Mouse (Mus musculus) myocyte (in vitro differentiated cells): Measurements from ENCODE around the gene Pdap1. TPM values are rescaled to one million over a fixed set of nuclear protein-coding genes. Genes with fewer than 3 reads are reported as not detected.

ENCODE experiments used
- H3K27me3 ChIP-seq: one replicate; pipeline ENCODE4 v1.6.1; 2011; ENCODE audit not compliant: control insufficient read depth, insufficient read depth, insufficient read length
- H3K36me3 ChIP-seq: one replicate; pipeline ENCODE4 v1.6.1; 2011; ENCODE audit not compliant: control insufficient read depth, insufficient read depth
- H3K4me2 ChIP-seq: one replicate; pipeline ENCODE4 v1.6.1; 2011; ENCODE audit warnings: low read depth, control low read depth
- H3K4me3 ChIP-seq: one replicate; pipeline ENCODE4 v1.5.1; 2011; ENCODE audit warnings: mild to moderate bottlenecking, control low read depth, moderate library complexity
- H3K79me2 ChIP-seq: one replicate; pipeline ENCODE4 v1.6.1; 2011; ENCODE audit not compliant: control insufficient read depth, insufficient read depth
- H3ac ChIP-seq: one replicate; pipeline ENCODE4 v1.6.1; 2011; ENCODE audit not compliant: control insufficient read depth, insufficient read length
- CEBPB ChIP-seq: IDR thresholded peaks from 2 replicates; pipeline ENCODE4 v1.6.1; 2011; ENCODE audit warnings: mild to moderate bottlenecking, moderate library complexity; ENCODE audit not compliant: poor library complexity, insufficient read depth, severe bottlenecking
- E2F4 ChIP-seq: IDR thresholded peaks from one replicate; pipeline ENCODE4 v1.6.1; 2011; ENCODE audit warnings: mild to moderate bottlenecking, control low read depth, moderate library complexity; ENCODE audit not compliant: insufficient read depth
- MAX ChIP-seq: IDR thresholded peaks from one replicate; pipeline ENCODE4 v1.6.1; 2011; ENCODE audit warnings: low read depth, mild to moderate bottlenecking, control low read depth
- MYOD1 ChIP-seq, 3 experiments: IDR thresholded peaks; one replicate each; pipeline ENCODE4 v1.6.1; 2011; ENCODE audit warnings: control low read depth in 2 of 3, low read depth in 2 of 3, mild to moderate bottlenecking in 2 of 3, moderate library complexity in 1 of 3; ENCODE audit not compliant: insufficient read length in 2 of 3, control insufficient read depth in 1 of 3
- MYOG ChIP-seq, 3 experiments: IDR thresholded peaks; one replicate each; pipeline ENCODE4 v1.6.1; 2011; ENCODE audit warnings: control low read depth in 2 of 3, low read depth in 2 of 3, mild to moderate bottlenecking in 2 of 3; ENCODE audit not compliant: insufficient read length in 2 of 3, control insufficient read depth in 1 of 3, insufficient read depth in 1 of 3
- POLR2A ChIP-seq: IDR thresholded peaks from one replicate; pipeline ENCODE4 v1.6.1; 2011; ENCODE audit warnings: low read depth, mild to moderate bottlenecking, control low read depth, moderate library complexity; ENCODE audit not compliant: insufficient read length
- POLR2AphosphoS2 ChIP-seq: IDR thresholded peaks from one replicate; pipeline ENCODE4 v1.6.1; 2011; ENCODE audit warnings: low read depth, control low read depth; ENCODE audit not compliant: insufficient read length
- REST ChIP-seq: IDR thresholded peaks from one replicate; pipeline ENCODE4 v1.6.1; 2011; ENCODE audit warnings: mild to moderate bottlenecking, control low read depth, moderate library complexity; ENCODE audit not compliant: insufficient read depth, insufficient read length
- SRF ChIP-seq: IDR thresholded peaks from one replicate; pipeline ENCODE4 v1.6.1; 2011; ENCODE audit warnings: low read depth; ENCODE audit not compliant: control insufficient read depth, insufficient read length
- TCF12 ChIP-seq: IDR thresholded peaks from one replicate; pipeline ENCODE4 v1.6.1; 2011; ENCODE audit warnings: mild to moderate bottlenecking, control low read depth; ENCODE audit not compliant: poor library complexity, insufficient read depth, severe bottlenecking
- TCF3 ChIP-seq: IDR thresholded peaks from one replicate; pipeline ENCODE4 v1.6.1; 2011; ENCODE audit warnings: low read depth, control low read depth; ENCODE audit not compliant: insufficient read length
- USF1 ChIP-seq: IDR thresholded peaks from one replicate; pipeline ENCODE4 v1.6.1; 2011; ENCODE audit warnings: low read depth, mild to moderate bottlenecking, control low read depth, moderate library complexity
- polyA plus RNA-seq: library from polyadenylated mRNA; unstranded; fragments of >200 nt; fragmentation: generic; extraction: Trizol; gene quantifications from one replicate; pipeline ENCODE4 v1.2.1, GENCODE M21; 2012; ENCODE audit warnings: missing spikeins

The Pdap1 gene
- polyA plus RNA-seq, 1 experiment, result 98.9 TPM

DNA sequence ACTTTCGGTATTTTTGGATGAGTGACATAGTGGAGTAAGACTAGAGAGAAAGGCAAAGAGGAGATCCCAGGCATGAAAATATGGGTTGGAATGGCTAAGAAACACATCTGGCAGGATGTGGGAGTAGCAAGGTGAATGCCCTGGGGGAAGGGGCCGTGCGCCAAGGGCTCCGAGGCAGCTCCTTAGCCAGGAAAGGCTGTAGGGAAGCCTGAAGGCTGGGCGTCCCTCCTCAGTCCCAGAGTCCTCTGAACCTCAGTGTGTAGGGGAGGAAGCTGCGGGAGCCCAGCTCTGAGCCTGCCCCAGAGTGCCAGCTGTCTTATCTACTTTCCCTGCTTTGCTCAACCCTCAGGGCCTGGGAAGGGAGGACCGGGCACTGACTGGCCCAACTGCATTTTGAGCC, 19.1 kb downstream of the Pdap1 start:
- no peak for TF ChIP-seq MYOD1 (IDR thresholded peaks at IDR 0.05; ENCODE audit: control insufficient read depth in 1 of 3, insufficient read length in 2 of 3, low read depth in 2 of 3)
- no peak for TF ChIP-seq CEBPB
- no peak for TF ChIP-seq TCF3
- no peak for TF ChIP-seq USF1
- TF ChIP-seq MYOG (IDR thresholded peaks at IDR 0.05; ENCODE audit: control insufficient read depth in 1 of 3, insufficient read depth in 1 of 3, insufficient read length in 2 of 3, low read depth in 2 of 3), result no peak
- TF ChIP-seq POLR2AphosphoS2, result no peak
- no peak for TF ChIP-seq POLR2A
- TF ChIP-seq SRF, result no peak
- TF ChIP-seq E2F4, result no peak
- TF ChIP-seq TCF12, result no peak
- TF ChIP-seq REST, result no peak
- TF ChIP-seq MAX, result no peak
- no peak overlapping the region for H3K4me2 ChIP-seq
- H3K36me3 ChIP-seq, result peaks cover 21% of the 10 kb centered on the region
- no peak overlapping the region for H3K4me3 ChIP-seq
- H3K27me3 ChIP-seq, result no peaks in the 10 kb centered on the region
- H3K79me2 ChIP-seq, result peaks cover 57% of the 10 kb centered on the region
- H3ac ChIP-seq, result no peak overlapping the region

DNA sequence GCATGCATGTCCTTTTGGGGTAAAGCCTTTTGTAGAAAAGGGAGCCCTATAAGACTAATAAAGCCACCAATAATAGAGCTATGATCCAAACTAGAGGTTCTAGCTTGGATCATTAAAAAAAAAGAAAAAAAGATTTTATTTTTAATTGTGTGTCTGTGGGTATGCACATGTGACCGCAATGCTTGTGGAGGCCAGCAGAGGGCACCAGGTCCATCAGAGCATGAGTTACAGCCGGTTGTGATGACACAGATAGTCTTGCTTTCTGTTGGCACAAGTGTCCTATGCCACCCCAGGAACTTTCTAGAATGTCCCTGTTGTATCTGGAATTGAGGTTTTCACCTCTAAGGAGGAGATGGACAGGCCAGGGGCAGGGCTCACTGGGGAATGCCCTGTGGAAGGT, 20.7 kb downstream of the Pdap1 start:
- no peak overlapping the region for H3ac ChIP-seq
- H3K36me3 ChIP-seq, result peaks cover 10% of the 10 kb centered on the region
- peak; percentile 28 for TF ChIP-seq USF1
- TF ChIP-seq TCF12, result no peak
- no peak for TF ChIP-seq REST
- TF ChIP-seq MYOD1 (IDR thresholded peaks at IDR 0.05; ENCODE audit: control insufficient read depth in 1 of 3, insufficient read length in 2 of 3, low read depth in 2 of 3), result no peak
- no peak overlapping the region for H3K4me2 ChIP-seq
- H3K79me2 ChIP-seq, result peaks cover 66% of the 10 kb centered on the region
- H3K27me3 ChIP-seq, result no peaks in the 10 kb centered on the region
- no peak overlapping the region for H3K4me3 ChIP-seq

DNA sequence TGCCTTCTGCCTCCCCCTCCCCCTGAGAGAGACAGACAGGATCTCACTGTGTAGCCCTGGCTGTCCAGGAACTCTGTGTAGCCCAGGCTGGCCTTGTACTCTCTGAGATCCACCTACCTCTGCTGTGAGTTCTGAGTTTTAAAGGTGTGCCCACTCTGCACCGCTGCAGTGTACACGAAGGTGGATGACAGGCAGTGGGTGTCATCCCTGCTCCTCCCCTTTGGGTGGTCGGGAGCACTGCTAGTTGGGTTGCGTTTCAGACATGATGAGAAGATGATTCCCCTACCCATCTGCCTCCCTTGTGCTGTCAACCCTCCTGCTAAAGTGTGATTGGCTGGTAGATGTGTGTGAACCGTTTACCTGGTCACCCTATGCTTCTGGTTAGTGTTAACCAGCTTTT, 21.6 kb downstream of the Pdap1 start:
- H3K27me3 ChIP-seq, result no peaks in the 10 kb centered on the region
- TF ChIP-seq CEBPB (no peak), TCF12 (no peak), E2F4 (no peak), TCF3 (no peak), POLR2AphosphoS2 (no peak), POLR2A (no peak), USF1 (no peak), REST (no peak), SRF (no peak), MYOD1 (IDR thresholded peaks at IDR 0.05; ENCODE audit: control insufficient read depth in 1 of 3, insufficient read length in 2 of 3, low read depth in 2 of 3) (no peak), MYOG (IDR thresholded peaks at IDR 0.05; ENCODE audit: control insufficient read depth in 1 of 3, insufficient read depth in 1 of 3, insufficient read length in 2 of 3, low read depth in 2 of 3) (no peak)
- no peak overlapping the region for H3K4me2 ChIP-seq
- H3K79me2 ChIP-seq, result peaks cover 68% of the 10 kb centered on the region
- peaks cover 3% of the 10 kb centered on the region for H3K36me3 ChIP-seq
- H3ac ChIP-seq, result no peak overlapping the region
- no peak overlapping the region for H3K4me3 ChIP-seq

DNA sequence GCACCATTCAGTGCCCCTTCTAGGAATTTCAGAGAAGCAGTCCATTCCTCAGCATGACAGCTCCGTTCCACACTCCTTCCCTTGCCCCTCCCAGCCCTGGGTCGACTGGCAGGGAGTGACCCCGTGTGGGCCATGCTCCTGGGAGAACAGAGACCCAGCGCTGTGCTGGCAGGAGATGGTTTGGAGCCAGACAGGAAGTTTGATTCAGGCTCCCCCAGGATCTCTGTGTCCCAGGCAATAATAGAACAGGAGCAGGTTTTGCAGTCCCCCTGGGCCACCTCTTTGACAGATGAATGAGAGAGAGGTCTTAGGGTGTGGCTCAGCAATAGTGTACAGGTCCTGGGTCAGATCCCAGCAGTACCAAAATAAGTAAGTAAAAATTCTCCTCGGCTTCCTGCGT, 22.0 kb downstream of the Pdap1 start:
- Histone ChIP-seq H3K36me3 (peaks cover under 1% of the 10 kb centered on the region), H3K4me3 (no peak overlapping the region), H3K79me2 (peaks cover 68% of the 10 kb centered on the region), H3K27me3 (no peaks in the 10 kb centered on the region), H3ac (no peak overlapping the region), H3K4me2 (no peak overlapping the region)
- TF ChIP-seq POLR2A (no peak), REST (no peak), SRF (no peak), USF1 (no peak), POLR2AphosphoS2 (no peak), MYOD1 (IDR thresholded peaks at IDR 0.05; ENCODE audit: control insufficient read depth in 1 of 3, insufficient read length in 2 of 3, low read depth in 2 of 3) (no peak), TCF3 (no peak), TCF12 (no peak), CEBPB (no peak), MYOG (IDR thresholded peaks at IDR 0.05; ENCODE audit: control insufficient read depth in 1 of 3, insufficient read depth in 1 of 3, insufficient read length in 2 of 3, low read depth in 2 of 3) (no peak), E2F4 (no peak), MAX (no peak)

DNA sequence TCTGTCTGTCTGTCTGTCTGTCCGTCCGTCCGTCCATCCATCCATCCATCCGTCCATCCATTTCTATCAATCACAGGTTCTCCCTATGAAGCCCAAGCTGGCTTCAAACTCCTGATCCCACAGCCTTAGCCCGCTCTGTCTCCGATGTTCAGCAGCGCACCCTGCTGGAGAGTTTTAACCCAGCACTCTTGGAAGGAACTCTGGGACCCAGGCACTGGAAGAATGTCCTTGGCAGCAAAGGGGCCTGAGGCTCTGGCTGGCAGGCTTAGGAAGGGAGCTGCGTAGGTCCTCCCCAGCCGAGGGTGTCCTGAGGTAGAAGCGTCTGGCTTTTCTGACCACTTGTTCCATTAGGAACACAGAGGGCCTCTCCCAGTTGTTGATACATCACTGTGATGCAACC, 23.1 kb downstream of the Pdap1 start:
- no peak overlapping the region for H3ac ChIP-seq
- H3K79me2 ChIP-seq, result peaks cover 65% of the 10 kb centered on the region
- TF ChIP-seq MAX, result no peak
- no peaks in the 10 kb centered on the region for H3K36me3 ChIP-seq
- H3K27me3 ChIP-seq, result no peaks in the 10 kb centered on the region
- H3K4me3 ChIP-seq, result peak overlapping the region; percentile 84
- peak overlapping the region; percentile 79 for H3K4me2 ChIP-seq
